Mouse (Mus musculus) layer of hippocampus, adult 11-12 months (tissue): ENCODE results near the gene Hk2.

ENCODE experiments used
- DNase-seq: peaks from one replicate; pipeline ENCODE4 v3.0.0; 2022; ENCODE audit warnings: low spot score

Hk2 gene

DNA sequence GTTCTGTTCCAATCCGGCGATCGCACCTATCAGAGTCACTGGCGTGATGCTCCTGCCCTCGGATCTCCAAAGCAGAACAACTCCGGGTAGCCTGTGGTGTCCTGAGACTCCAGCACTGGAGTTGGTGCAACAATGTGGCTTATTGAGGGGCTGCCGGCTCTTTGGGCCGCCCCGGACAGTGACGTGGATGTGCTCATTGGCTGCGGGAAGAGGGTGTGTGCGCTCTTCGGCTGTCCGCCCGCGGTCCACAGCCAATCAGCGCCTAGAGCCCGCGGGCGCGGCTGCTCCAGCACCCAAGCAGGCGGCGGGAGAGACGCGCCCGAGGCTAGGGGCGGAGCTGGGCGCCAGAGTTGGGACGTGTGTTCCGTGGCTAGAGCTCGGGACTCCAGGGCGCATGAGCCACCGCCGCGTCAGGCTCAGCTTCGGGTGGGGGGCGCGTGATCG is at the start of gene Hk2:
Gene Hk2 (minus strand): TSS at position 134 of the 444 bp plus-strand sequence.
- DNase-seq = peak; percentile 85

DNA sequence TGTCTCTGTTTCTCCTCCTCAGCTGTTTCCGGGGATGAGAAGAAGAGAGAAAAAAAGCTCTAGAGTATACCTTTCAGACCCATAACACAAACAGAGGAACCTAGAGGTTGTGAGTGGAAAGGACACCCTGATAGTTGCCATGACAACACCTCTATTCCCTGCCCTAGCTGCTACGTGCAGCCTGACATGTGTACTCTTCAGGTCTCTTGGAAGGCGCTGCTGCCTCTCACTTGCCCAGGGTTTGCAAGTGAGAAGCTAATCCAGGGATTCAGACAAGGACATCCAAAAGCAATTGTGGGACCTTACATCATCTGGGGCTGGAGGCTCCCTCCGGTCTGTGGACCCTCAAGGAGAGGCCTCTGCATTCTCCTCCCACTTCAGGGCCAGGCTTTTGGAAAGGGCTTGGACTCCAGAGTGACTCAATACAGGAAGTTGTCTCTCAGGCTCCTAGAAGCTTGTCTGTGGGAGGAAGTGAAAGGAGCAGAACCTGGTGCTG is 47.6 kb upstream of the Hk2 start:
- DNase-seq = peak; percentile 10

DNA sequence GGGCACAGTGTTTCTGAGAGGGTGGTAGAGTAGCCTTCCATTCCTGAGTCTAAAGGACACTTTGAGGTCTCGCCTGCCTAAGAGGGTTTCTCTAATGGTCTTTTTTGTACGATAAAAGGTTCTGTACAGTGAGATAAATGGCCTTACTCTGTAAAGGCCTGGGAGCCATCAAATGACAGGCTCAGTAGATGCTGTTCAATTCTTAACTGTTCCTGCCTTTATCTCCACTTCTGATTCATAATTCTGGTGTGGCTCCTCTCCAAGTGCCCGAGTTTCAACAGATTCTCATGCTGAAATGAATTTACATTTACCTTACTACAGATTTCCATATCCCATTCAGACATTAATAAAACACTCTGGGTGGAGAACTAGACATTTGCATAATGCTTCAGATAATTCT is 46.5 kb upstream of the Hk2 start:
- DNase-seq = no peak

DNA sequence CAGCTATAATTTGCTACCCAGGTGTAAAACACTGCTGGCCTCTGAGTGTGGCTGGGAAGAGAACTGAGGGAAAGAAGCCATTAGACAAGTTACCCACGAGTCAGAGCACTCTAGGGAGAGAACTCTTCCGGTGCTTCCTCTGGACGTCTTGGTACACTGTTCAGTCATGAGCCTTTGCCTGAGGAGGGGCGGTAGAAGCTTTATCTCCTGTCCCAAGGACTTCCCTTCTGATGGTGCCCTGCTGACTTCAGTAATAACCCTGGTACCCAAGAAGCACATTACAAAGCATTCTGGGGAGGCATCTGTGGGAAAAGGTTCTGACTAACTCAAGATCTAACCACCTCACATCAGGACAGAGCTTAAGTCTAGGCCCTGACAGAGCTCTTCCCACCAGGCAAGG is 40.6 kb upstream of the Hk2 start:
- DNase-seq = no peak

DNA sequence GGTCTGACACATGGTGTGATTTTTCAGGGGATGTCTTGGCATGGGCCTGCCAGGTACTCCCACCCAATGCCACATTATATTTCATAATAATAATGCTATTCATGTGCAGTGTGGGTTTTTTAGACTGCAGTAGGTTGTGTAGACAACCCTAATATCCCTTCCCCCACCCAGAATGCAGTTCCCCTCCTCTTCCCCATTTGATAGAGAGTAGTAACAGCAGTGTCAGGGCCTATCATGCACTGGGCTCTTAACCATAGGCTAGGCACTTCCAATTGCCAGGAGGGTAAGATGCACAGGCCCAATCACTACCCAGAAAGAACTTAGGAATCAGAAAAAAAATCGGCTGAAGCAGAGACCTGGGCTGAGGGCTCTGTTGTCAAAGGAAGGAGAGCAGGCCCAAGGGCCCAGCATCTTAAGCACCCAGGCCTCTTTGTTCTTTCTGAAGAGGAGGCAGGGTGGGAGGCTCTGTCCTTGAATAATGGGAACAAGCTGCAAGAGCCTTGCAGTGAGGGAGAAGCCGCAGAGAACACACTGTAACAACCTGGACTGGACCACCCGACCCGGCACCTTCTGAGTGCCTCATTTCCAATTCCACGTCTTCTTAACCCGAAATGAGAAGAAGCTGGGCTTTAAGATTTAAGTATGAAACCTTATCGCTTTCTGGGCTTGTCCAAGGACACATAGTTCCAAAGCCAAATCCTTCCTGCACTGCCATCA is 33.9 kb upstream of the Hk2 start:
- DNase-seq = no peak

DNA sequence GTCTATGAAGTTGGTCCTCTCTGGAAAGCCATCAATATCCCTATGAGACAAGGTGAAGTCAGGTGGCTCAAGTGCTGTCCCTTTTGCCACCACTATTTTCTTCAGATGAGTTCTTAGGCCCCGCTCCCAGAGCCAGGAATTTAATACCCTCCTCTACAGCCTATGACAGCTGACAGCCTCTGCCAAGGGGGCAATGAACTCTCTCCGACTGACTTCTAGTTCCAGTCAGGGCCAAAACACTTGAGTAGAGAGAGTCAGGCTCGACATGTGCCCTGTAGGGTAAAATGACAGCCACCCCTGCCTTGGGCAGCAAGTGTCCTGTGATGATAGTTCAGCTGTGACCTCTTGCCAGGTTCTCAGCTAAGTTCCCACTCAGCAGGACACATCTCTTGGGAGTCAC is 32.7 kb upstream of the Hk2 start:
- DNase-seq = no peak

DNA sequence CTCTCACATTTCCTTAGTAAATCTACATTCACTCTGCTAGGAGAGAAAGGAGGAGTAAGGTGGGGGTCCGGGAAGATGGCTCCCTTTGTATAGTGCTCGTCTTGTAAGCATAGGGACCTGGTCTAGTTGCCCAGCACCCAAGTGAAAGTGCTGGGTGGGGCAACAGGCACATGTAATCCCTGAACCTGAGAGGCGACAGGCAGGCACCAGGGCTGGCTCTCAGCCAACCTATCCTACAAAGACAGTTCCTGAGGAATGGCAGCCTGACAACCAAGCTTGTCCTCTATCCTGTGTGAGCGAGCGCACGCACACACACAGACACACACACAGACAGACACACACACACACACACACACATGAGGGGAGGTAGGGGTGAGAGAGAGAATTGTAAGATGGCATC is 32.2 kb upstream of the Hk2 start:
- DNase-seq = no peak

DNA sequence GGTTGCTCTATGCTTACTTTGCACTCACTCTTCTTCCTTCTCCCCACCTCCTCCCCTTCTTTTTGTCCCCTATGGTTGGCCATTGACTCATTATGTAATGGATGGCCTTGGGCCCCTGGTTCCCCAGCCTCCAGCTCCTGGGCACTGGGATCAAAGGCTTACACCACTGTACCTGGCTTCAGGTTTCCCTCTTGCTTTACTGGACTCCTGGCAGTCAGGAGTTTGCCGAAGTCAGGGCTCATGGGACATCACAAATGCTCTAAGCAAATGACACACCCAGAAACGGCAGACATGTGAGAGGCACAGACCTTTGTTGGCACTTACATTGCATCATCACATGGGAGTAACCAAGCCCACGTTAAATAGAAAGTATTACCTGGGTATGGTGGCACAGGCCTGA is 31.6 kb upstream of the Hk2 start:
- no peak for DNase-seq

DNA sequence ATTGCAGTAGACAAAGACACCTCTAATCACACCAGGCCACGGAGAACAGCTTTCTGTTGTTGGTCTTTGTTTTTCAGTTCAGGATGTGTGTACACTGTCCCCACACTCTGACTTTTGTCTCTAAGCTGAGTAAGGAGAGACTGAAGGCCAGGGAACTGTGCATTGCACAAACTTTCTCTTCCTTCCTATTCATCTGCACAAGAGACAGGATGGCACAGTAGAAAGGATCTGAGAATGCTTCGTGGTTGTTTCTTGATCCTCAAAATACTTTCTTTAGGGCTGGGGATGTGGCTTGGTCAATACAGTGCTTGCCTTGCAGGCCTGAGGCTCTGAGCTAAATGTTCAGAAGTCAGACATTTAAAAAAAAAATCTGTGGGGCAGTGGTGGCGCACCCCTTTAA is 30.7 kb upstream of the Hk2 start:
- peak; percentile 14 for DNase-seq

DNA sequence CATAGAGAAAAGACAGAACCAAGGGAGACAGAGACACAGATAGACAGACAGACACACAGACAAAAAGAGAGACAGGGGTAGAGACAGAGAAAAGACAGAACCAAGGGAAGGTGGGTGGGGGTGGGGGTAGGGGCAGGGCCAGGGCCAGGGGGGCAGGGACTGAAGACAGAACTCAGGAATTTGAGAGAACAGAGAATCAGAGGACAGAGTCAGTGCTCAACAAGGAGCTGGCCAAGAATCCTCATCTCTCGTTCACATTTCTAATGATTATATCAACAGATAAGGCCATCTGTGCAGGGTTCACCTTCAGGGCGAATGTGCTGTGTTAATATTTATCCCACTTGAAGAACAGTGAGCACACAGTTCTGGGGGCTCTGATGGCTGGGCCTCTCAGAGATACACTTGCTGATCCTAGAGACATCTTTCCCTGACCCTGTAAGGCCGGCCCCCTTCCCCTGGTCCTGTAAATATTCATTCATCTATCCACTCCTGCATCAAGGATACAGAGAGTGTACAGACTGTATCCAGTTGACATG is 24.0 kb upstream of the Hk2 start:
- no peak for DNase-seq

DNA sequence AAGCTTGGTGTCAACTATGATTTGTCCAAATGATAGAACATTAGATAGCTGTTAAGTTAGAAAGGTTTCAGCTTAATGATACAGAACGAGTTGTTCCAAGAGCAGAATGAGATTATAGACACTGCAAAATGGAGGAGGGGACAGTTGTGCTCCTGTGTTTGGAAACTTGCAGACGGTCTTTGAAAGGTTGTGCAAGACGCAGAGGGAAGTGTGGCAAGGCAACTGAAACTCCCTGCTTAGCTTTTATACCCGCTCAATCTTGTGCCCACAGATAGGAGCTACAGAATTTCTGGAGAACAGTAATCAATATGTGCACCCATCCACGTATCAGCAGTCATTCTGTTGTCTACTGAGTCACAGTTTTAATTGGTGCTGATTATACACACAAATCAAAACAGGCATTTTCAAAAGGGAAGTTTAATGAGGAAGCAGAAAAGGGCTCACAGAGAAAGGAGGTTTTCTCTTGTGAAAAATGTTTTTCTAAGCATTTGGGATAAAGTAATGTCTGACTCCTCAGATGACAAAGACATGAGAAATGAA is 23.1 kb upstream of the Hk2 start:
- DNase-seq = peak; percentile 14

DNA sequence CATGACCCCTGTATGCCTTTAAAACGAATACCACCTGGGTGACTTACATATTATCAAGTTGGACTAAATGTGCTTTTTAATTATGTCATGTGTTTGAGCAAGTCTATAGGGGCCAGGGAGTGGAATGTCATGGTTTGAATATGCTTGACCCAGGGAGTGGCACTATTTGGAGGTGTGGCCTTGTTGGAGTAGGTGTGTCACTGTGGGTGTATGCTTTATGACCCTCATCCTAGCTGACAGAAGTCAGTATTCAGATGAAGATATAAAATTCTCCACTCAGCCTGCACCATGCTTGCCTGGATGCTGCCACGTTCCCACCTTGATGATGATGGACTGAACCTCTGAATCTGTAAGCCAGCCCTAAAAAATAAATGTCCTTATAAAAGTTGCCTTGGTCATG is 16.6 kb upstream of the Hk2 start:
- DNase-seq = no peak

DNA sequence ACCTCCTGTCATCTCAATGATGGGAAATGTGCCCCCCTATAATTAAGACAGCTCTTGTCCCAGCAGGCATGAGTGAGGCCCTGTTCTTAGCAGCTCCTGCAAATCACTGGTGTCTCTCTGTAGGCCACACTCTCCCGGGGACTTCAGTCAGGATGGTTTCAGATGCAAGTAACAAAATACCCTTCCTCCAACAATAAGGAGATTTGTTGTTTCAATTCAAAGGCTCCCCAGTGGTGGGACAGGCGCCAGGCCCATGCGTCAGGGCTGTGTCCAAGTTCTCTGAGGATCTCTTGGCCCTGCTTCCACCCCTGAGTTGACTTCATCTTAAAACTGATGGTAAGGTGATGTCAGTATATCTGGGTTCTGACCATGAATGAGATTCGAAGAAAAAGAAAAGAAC is 9.7 kb upstream of the Hk2 start:
- no peak for DNase-seq

DNA sequence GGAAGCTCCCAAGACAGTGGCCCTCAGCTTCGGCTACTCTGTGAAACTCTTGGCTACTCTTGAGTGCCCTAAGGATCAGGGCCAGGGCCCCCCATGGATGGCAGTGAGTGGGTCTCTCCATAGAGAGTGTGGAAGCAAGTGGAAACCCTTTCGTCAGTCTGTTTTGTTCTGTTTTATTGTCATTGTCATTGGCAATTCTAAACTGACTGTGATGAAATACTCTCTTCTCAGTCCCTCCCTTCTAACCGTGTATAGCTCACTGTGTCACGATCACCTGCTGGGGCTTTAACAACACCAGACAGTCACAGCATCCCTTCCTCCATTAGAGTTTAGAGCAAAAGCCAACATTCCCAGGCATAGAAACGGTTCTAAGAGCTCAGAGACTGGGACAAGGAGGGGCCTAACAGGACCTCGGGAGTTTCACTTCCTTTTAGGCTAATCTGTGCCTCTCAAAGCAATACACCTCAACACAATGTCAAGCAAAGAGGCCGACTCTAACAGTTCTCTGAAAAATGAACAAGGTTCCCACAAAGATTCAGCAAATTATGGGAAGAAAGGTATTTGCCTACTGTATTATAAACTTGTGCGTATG is 6.6 kb upstream of the Hk2 start:
- no peak for DNase-seq

DNA sequence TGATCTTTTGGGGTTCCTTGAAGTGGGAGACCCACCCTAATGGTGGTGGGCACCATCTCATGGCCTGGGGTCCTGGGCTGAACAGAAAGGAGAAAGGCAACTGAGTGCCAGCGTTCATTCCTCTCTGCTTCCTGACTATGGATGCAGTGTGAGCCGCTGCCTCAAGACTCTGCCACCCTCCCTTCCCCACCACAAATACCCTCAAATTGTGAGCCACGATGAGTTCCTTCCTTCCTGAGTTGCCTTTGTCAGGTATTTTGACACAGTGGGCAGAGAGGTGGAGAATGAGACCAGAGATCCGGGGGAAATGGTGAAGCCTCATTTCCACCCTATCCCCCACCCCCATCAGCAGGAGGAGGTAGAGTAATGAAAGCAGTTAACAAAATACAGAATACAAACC is 6.1 kb upstream of the Hk2 start:
- no peak for DNase-seq

DNA sequence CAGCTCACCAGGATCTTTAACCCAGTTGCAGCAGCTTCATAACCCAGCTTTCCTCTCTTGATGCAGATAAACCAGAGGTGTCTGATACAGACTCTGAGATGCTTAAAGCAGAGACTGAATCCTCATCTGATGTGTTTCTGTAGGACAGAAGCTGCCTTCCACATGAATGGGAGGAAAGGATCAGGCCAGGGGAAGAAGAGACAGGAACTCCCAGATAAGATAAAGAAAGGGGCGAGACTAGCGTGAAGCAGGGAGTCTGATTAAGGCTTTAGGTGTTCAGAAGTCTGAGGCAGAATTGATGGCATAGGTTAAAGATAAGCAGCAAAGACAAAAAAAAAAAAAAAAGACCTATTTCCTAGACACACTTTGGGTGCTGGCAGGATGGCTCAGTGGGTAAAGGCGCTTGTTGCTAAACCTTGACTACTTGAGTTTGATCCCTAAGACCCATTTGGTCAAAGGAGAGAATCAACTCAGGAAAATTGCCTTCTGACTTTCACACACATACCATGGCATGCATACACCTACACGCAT is 2.9 kb upstream of the Hk2 start:
- DNase-seq = no peak

DNA sequence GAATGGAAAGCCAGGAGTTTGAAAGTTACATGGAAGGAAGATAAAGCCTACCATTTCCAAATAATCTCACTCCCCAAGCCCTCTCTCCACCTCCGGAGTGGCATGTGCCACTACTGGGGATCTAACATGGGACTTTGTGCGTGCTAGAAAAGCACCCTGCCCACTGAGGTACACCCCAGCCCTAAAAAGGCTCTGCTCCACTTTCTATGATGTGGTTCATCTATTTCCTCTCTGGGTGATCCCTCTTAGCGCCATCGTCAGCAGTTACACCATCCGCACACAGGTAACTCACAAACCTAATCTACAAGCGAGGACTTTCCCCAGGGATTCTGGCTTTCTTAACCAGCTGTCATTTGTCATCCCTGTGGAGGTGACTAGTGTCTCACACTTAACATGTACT is 1.1 kb upstream of the Hk2 start:
- no peak for DNase-seq

DNA sequence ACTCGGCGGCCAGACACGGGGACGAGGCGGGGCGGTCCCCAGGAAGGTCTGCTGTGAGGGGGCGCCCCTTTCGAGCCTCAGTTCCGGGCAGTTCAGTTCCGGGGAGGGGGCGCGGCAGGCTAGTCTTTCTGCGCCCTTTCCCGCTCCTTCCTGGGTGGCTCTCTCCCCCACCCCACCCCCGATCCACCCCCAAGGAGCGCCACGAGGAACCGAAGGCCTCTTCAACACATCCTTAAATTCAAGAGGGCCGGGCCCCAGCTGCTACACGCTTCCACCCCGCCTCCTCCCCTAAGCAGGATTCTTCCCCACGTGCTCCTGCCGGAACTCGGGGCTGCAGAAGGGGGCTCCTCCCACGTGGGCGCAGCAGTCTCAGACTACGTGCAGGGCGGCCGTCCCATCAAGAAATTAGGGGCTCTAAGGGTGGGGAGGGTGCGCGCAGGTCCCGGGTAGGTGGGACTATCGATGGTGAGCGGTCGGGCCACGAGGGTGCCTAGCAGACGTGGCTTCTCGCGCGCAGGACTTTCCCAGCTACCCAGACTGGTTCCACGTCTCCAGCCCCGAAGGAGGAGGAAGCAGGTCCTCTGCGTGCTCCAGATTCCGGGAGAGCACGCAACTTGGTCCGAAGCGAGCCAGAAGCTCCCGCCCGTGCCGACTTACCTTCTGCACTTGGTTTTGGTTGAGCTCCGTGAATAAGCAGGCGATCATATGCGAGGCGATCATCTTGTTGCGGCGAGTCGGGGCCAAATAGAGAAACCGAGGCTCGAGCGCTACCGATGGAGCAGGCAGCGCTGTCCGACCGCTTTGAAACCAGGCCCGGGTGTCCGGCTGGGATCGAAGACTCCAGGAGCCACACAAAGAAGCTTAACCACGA is 758 bp downstream of the Hk2 start:
- DNase-seq = no peak

DNA sequence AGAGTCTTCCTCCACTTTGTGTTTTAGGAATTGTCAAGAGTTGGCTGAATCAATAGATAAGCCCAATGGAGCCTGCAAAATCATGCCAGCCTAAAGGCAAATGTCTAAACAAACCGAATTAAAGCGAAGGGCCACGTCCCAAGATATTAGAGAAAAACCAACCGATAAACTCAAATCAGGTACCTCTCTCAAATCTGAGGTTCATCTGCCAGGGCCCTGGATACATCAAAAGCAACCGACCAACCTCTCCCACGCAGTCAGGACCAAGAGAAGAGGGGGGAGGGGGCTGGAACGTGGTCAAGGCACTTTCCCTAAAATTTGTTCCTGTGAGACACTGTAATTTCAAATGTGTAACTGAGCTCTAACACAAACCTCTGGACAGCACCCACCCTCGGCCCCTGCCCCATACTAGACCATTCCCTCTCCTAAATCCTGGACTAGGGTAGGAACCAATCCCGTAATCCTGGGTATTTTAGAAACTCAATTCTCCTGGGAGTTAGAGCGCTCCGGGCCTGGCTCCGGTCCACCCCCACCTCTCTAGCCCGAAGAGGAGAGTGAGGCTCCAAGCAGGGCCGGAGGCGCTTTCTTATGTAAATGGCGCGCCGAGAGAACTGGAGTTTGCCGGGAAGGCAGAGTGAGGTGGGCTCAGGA is 1.7 kb downstream of the Hk2 start:
- DNase-seq = no peak

DNA sequence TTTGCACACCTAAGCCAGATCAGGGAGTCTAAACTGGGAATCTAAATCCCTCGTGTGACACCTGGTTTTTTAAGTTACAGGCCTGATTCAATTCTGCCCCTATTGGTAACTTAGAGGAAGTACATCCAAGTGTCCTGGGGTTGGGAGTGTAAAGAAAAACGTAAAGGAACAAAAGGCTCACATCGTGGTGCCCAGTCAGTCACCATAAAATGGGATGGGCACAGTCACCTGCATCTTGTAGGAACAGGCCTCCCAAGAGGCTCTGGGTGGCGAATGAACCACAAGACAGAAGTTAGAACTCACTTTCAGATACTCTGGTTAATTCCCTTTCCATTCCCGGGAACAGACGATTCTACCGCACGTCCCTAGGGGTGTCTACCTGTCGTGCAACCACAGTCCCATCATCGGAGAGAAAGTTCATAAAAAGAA is 2.3 kb downstream of the Hk2 start:
- DNase-seq = no peak

DNA sequence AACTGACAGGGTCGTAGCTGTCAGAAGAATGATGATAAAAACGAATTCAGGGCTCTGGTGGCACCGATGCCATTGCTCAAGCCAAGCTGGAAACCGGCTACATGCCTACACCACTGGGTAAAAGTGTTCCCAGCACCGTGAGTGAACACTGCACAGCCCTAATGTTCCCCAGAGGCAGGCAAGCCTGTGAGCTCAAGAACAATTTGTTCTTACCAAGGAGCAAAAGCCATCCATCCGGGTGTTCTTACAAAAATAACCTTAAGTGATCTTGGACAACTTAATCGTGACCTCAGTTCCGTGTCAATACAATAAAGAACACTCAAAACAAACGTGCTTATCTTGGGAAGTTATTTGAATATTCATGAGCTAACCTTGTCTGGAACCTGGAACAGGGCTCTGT is 3.2 kb downstream of the Hk2 start:
- no peak for DNase-seq

DNA sequence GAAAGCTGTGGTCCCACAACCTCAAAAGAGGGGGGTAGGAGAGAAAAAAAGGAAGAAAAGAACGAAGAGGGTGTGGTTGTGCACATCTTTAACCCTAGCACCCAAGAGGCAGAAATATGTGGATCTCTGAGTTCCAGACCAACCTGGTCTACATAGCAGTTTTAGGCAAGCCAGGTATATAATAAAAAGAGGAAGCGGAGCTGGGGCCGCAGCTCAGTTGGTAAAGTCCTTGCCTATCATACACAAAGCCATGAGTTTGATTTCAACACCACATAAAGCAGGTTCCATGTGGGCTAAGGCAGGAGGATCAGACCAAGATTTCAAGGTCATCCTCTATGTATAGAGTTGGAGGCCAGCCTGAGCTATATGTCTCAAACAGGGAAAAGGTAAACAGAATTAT is 4.0 kb downstream of the Hk2 start:
- DNase-seq = no peak
